Mouse (Mus musculus): Measurements from ENCODE around the gene Ppa1. TPM values are rescaled to one million over a fixed set of nuclear protein-coding genes. Genes with fewer than 3 reads are reported as not detected.
A peak's percentile ranks its signal among the peaks of the same experiment; 100 is the strongest.

The Ppa1 gene
- polyA plus RNA-seq, 1 experiment from 2014 or later, result 247 TPM

GRCm38 (mm10) chr10:61675935-61676334, 27.6 kb downstream of the Ppa1 start:
- Histone ChIP-seq H3K27ac (replicated peaks) (no peak overlapping the region), H3K27me3 (no peaks in the 10 kb centered on the region), H3K4me2 (replicated peaks) (no peak overlapping the region), H3K9ac (replicated peaks) (no peak overlapping the region), H3K4me1 (peaks cover 6% of the 10 kb centered on the region), H3K4me3 (no peak overlapping the region), H3K9me3 (no peaks in the 10 kb centered on the region), H3K36me3 (peaks cover 44% of the 10 kb centered on the region)
- no peak for ATAC-seq (ENCODE audit: low FRiP score, low read depth)
- WGBS, result 83% methylated on average over 3 of the region's 3 CpGs

- H3K27ac ChIP-seq (replicated peaks), result peak overlapping the region; percentile 46; the same call in 1 of the 2 replicates
- ATAC-seq (ENCODE audit: low FRiP score, low read depth), result no peak; the same call in 1 of the 2 replicates
- WGBS, result 35% methylated on average over 9 of the region's 9 CpGs
- H3K4me3 ChIP-seq, result peak overlapping the region; percentile 99
- no peaks in the 10 kb centered on the region for H3K9me3 ChIP-seq
- no peaks in the 10 kb centered on the region for H3K27me3 ChIP-seq
- peaks cover 15% of the 10 kb centered on the region for H3K4me1 ChIP-seq
- peak overlapping the region; percentile 82 for H3K4me2 ChIP-seq (replicated peaks)
- H3K36me3 ChIP-seq, result peaks cover 12% of the 10 kb centered on the region
- peak overlapping the region; percentile 97 for H3K9ac ChIP-seq (replicated peaks)
Measured at GRCm38 (mm10) chr10:61679545-61679944, 31.2 kb downstream of the Ppa1 start.

DNA sequence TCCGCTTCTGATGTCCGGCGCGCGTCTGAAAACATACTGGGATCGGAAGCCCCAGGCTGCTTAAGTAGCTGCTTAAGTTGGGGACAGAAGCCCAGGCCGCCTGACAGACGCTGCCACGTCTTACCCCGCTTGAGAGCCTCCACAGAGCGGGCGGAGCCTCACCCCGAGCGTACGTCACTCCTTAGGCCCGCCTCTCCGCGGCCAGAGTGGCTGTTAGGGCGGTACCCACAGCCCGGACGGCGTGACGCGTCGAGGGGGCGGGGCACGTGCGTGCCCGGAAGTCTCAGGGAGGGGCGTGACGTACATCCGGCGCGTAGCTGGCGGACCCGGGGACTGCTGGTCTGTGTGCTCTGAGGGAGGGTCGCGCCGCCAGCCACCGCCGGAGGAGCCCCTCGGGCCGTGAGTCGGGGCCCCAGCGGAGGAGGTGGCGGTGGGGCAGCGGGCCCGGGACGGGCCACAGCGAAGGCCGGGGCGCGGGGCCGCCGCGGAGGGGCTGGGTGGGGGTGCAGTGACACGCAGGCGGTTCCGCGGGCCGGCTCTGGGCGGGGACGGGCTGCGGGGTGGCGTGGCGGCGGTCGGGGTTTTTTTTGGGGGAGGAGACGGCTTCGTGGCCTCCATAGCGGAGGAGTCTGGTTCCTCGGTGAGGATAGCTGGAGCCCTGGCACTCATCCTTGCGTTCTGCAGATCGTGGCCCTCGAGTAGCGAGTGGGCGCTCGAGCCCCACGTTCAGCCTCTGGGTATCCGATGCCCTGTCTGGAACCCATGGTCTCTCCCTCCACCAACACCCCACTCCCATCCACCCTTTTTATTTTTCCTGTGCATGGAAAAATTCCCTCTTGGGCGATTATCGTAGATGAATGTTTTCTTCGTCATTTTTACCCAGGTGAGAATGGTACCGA, 31.9 kb downstream of the Ppa1 start, which contains the start of gene Sar1a:
Gene Sar1a, plus strand, starts transcription at position 285 of the 899 bp plus-strand sequence.
- Histone ChIP-seq H3K4me1 (peaks cover 15% of the 10 kb centered on the region), H3K9ac (replicated peaks) (peak within 1 kb of the TSS; percentile 97), H3K4me2 (replicated peaks) (peak within 1 kb of the TSS; percentile 82), H3K4me3 (peak within 1 kb of the TSS; percentile 99), H3K9me3 (no peaks in the 10 kb centered on the region), H3K27me3 (no peaks in the 10 kb centered on the region), H3K27ac (replicated peaks) (peak within 1 kb of the TSS; percentile 73), H3K36me3 (peaks cover 14% of the 10 kb centered on the region)
- under 1% methylated on average over 83 of the region's 84 CpGs for WGBS
- ATAC-seq (ENCODE audit: low FRiP score, low read depth), result peak; percentile 100

- Histone ChIP-seq H3K9me3 (no peaks in the 10 kb centered on the region), H3K27me3 (no peaks in the 10 kb centered on the region), H3K4me2 (replicated peaks) (no peak overlapping the region), H3K4me3 (no peak overlapping the region), H3K9ac (replicated peaks) (no peak overlapping the region), H3K36me3 (peaks cover 88% of the 10 kb centered on the region), H3K4me1 (no peaks in the 10 kb centered on the region), H3K27ac (replicated peaks) (no peak overlapping the region)
- no peak for ATAC-seq (ENCODE audit: low FRiP score, low read depth)
- 91% methylated on average over 8 of the region's 8 CpGs for WGBS
Measured at GRCm38 (mm10) chr10:61689405-61689804, 41.1 kb downstream of the Ppa1 start.

GRCm38 (mm10) chr10:61693563-61693962, 45.2 kb downstream of the Ppa1 start:
- Histone ChIP-seq H3K4me3 (no peak overlapping the region), H3K36me3 (peaks cover 49% of the 10 kb centered on the region), H3K4me1 (peaks cover 23% of the 10 kb centered on the region), H3K27me3 (peaks cover 9% of the 10 kb centered on the region; the same call in 1 of the 2 replicates), H3K27ac (replicated peaks) (no peak overlapping the region), H3K4me2 (replicated peaks) (no peak overlapping the region), H3K9me3 (no peaks in the 10 kb centered on the region), H3K9ac (replicated peaks) (no peak overlapping the region)
- ATAC-seq (ENCODE audit: low FRiP score, low read depth), result no peak
- 82% methylated on average over 4 of the region's 4 CpGs for WGBS

DNA sequence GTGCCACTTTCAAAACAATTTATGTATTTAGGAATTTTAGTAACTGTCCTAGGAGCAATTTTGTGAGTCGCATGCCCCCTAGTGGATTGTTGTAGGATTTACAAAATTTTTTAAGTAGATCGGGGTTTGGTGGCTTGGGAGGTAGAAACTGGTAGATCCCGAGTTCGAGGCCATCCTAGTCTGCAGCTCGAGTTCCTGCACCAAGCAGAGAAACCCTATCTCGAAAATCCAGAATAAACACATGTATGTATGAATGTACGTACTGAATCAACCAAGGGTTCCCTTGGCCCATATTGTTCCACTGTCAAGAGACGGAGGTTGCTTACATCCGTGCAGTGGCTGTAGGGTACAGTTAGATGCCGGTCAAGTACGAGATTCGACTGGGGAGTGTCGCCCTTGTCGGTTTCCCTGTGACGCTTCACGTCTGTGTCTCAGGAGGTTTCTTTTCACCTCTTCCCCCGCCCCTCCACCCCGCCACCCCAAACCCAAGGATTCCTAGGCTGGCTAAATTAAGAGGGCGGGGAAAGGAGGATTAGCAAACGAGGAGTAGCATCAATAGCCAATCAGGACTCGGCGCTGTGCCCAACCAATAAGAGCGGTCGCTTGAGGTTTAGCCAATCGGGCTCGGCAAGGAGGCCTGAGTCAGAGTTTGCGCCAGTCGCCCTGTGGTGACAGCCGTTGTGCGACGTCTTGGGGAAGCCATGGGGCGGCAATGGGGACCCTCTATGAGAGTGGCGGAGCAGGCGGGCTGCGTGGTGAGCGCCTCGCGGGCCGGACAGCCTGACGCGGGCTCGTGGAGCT, 46.7 kb downstream of the Ppa1 start, which contains the start of gene Tysnd1:
Gene Tysnd1, plus strand, starts transcription at position 645 of the 801 bp plus-strand sequence.
- under 1% methylated on average over 41 of the region's 42 CpGs for WGBS
- Histone ChIP-seq H3K4me2 (replicated peaks) (peak within 1 kb of the TSS; percentile 100), H3K9ac (replicated peaks) (peak within 1 kb of the TSS; percentile 76), H3K9me3 (no peaks in the 10 kb centered on the region), H3K4me1 (peaks cover 23% of the 10 kb centered on the region), H3K4me3 (peak within 1 kb of the TSS; percentile 95), H3K27me3 (peaks cover 9% of the 10 kb centered on the region; the same call in 1 of the 2 replicates), H3K36me3 (peaks cover 39% of the 10 kb centered on the region), H3K27ac (replicated peaks) (peak within 1 kb of the TSS; percentile 50)
- ATAC-seq (ENCODE audit: low FRiP score, low read depth), result peak; percentile 98

GRCm38 (mm10) chr10:61695703-61696559, 47.6 kb downstream of the Ppa1 start:
- no peak for ATAC-seq (ENCODE audit: low FRiP score, low read depth)
- Histone ChIP-seq H3K4me1 (peaks cover 23% of the 10 kb centered on the region), H3K36me3 (peaks cover 30% of the 10 kb centered on the region), H3K9ac (replicated peaks) (peak overlapping the region; percentile 76), H3K27me3 (peaks cover 9% of the 10 kb centered on the region; the same call in 1 of the 2 replicates), H3K27ac (replicated peaks) (no peak overlapping the region), H3K4me3 (peak overlapping the region; percentile 95), H3K9me3 (no peaks in the 10 kb centered on the region), H3K4me2 (replicated peaks) (peak overlapping the region; percentile 100)
- 1% methylated on average over 91 of the region's 111 CpGs for WGBS

DNA sequence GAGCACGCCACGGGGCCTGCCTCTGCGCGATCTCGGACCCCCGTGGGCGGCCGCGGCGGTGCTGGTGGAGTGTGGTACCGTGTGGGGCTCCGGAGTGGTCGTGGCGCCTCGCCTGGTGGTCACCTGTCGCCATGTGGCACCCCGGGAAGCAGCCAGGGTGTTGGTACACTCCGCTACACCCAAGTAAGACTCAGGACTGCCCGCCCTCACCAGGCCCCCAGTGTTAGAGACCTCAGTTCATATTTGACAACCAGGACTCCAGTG, 48.1 kb downstream of the Ppa1 start:
- ATAC-seq (ENCODE audit: low FRiP score, low read depth), result no peak

DNA sequence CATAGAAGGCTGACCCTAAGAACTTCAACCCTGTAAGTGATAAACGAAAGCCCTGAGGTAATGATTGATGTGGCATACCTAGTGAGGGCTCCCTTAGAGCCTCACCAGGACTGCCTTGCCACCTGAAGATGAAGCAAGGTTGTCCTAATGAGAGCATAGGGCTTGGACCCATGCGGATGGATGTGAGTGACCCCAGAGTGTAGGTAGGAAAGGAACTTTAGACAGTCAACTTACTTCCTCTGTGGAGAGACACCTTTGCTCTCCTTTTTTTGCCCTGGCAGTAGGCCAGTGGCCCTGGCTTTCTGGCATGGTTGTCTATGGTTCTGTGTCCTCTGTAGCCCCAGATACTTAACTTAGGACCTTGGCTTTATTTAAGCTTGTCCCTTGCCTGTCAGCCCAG, 48.7 kb downstream of the Ppa1 start:
- 82% methylated on average over 2 of the region's 2 CpGs for WGBS
- peak overlapping the region; percentile 100 for H3K4me2 ChIP-seq (replicated peaks)
- peaks cover 23% of the 10 kb centered on the region for H3K4me1 ChIP-seq
- no peak overlapping the region for H3K27ac ChIP-seq (replicated peaks)
- H3K4me3 ChIP-seq, result peak overlapping the region; percentile 95
- peaks cover 28% of the 10 kb centered on the region for H3K36me3 ChIP-seq
- H3K9me3 ChIP-seq, result no peaks in the 10 kb centered on the region
- no peak for ATAC-seq (ENCODE audit: low FRiP score, low read depth)
- H3K9ac ChIP-seq (replicated peaks), result peak overlapping the region; percentile 76; the same call in 1 of the 2 replicates
- H3K27me3 ChIP-seq, result peaks cover 9% of the 10 kb centered on the region; the same call in 1 of the 2 replicates

More for the DNA sequence above, 48.1 kb downstream of the Ppa1 start:
- H3K4me3 ChIP-seq, result peak overlapping the region; percentile 95
- peaks cover 23% of the 10 kb centered on the region for H3K4me1 ChIP-seq
- H3K9ac ChIP-seq (replicated peaks), result peak overlapping the region; percentile 76
- H3K27ac ChIP-seq (replicated peaks), result no peak overlapping the region
- peaks cover 9% of the 10 kb centered on the region; the same call in 1 of the 2 replicates for H3K27me3 ChIP-seq
- peaks cover 28% of the 10 kb centered on the region for H3K36me3 ChIP-seq
- 11% methylated on average over 19 of the region's 19 CpGs for WGBS
- no peaks in the 10 kb centered on the region for H3K9me3 ChIP-seq
- peak overlapping the region; percentile 100 for H3K4me2 ChIP-seq (replicated peaks)

- peaks cover 28% of the 10 kb centered on the region for H3K36me3 ChIP-seq
- H3K27me3 ChIP-seq, result no peaks in the 10 kb centered on the region
- no peak for ATAC-seq (ENCODE audit: low FRiP score, low read depth)
- H3K4me1 ChIP-seq, result no peaks in the 10 kb centered on the region
- H3K9ac ChIP-seq (replicated peaks), result no peak overlapping the region
- H3K4me2 ChIP-seq (replicated peaks), result no peak overlapping the region
- no peaks in the 10 kb centered on the region for H3K9me3 ChIP-seq
- H3K4me3 ChIP-seq, result no peak overlapping the region
- WGBS, result 80% methylated on average over 4 of the region's 4 CpGs
- H3K27ac ChIP-seq (replicated peaks), result no peak overlapping the region
Measured at GRCm38 (mm10) chr10:61704663-61705062, 56.3 kb downstream of the Ppa1 start.

Measured in midbrain, embryonic 12.5 days (tissue).